Mouse (Mus musculus): ENCODE data around the gene Gm9964.

The Gm9964 gene

DNA sequence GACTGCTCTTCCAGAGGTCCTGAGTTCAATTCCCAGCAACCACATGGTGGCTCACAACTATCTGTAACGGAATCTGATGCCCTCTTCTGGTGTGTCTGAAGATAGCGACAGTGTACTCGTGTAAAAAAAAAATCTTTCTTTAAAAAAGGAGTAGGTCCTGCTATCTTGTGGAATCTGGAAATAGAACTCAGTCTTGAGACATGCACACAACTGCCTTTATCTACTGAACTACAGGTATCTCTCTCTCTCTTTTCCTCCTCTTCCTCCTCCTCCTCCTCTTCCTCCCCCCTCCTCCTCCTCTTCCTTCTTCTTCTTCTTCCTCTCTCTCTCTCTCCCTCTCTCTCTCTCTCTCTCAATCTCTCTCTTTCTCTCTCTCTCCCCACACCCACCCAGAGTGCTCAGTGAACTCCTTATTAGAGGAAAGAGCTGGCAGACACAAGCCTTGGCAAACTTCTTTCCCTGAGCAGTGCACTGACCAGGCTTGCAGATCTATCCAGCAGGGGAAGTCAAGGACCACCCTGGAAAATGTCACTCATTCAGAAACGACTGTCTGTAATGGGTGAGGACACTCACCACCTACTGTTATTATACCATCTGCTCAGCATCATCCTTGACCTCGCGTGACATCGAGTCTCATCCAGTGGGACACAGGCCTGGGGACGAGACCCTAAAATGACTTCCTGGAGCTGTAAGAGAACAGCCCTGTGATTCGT is 3.2 kb upstream of the Gm9964 start:
- WGBS = 82% methylated on average over 9 of the region's 9 CpGs

GRCm38 (mm10) chr11:79296167-79296566 is 539 bp downstream of the Gm9964 start:
- WGBS = 51% methylated on average over 1 of the region's 1 CpGs

- WGBS = 84% methylated on average over 1 of the region's 1 CpGs
These were observed 2.7 kb downstream of the Gm9964 start for GRCm38 (mm10) chr11:79293971-79294370.

DNA sequence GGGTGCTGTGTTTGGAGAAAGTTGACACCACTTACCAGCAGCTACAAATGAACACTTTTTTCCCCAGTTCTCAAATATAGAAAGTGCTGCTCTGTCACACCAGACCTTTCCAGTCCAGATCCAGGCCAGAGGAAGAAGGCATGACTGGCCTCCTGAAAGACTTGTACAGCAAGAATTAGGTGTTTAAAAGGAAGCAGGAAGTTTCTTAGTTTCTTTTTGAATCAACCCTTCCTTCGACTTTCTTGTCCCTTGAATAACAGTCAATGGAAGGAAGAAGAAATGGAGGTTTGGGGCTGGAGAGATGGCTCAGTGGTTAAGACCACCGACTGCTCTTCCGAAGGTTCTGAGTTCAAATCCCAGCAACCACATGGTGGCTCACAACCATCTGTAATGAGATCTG is 3.7 kb downstream of the Gm9964 start:
- 85% methylated on average over 3 of the region's 3 CpGs for WGBS

- WGBS = 93% methylated on average over 3 of the region's 3 CpGs
These were observed 4.6 kb downstream of the Gm9964 start for GRCm38 (mm10) chr11:79292130-79292529.

GRCm38 (mm10) chr11:79291651-79292050 is 5.1 kb downstream of the Gm9964 start:
- WGBS = 77% methylated on average over 5 of the region's 5 CpGs

DNA sequence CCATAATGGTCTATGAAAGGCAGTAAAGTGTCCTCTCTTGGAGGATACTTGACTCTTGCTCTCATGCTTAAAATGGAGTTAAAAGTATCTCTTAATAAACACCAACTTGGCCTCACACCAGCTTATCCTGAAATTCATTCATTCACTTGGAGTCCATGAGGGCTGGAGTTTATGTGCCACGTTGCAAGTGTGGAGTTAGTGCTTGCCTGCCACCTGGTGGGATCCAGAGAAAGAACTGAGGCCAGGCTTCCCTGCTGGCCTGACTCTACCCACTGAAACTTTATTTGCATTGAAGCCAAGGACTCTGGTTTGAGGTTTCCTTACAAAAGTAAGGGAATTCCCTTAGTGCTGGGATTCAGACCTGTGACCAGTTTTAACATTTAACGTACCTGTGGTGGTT is 6.2 kb downstream of the Gm9964 start:
- WGBS = 52% methylated on average over 2 of the region's 2 CpGs

- WGBS = 86% methylated on average over 5 of the region's 5 CpGs
These were observed 7.6 kb downstream of the Gm9964 start for GRCm38 (mm10) chr11:79288913-79289640.

GRCm38 (mm10) chr11:79288278-79288843 is 8.3 kb downstream of the Gm9964 start:
- WGBS = 97% methylated on average over 7 of the region's 7 CpGs

GRCm38 (mm10) chr11:79287447-79287846 is 9.3 kb downstream of the Gm9964 start:
- WGBS = 74% methylated on average over 6 of the region's 6 CpGs

- WGBS = 81% methylated on average over 9 of the region's 9 CpGs
These were observed 10.4 kb downstream of the Gm9964 start for GRCm38 (mm10) chr11:79286305-79286799.

- 97% methylated on average over 4 of the region's 4 CpGs for WGBS
These were observed 13.2 kb downstream of the Gm9964 start for GRCm38 (mm10) chr11:79283350-79284030.

DNA sequence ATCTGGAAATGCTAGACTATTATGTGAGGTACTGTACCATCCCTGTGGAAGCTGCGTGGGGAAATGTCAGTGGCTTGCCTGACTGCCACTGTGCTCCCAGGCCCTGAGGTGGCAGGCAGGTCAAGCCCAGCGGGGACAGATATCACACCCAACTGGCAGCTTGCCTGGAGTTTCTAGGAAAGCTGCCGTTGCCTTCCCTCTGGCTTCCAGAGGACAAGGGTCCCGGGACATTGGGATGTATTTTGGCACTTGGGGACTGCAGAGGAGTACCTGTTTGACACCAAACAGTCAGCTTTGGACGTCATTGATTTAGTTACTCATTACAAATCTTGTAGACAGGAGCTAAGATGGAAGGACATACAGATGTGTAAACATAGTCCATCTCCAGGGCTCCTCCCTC is 15.3 kb downstream of the Gm9964 start:
- WGBS = 80% methylated on average over 5 of the region's 5 CpGs

GRCm38 (mm10) chr11:79279732-79280405 is 16.8 kb downstream of the Gm9964 start:
- 66% methylated on average over 2 of the region's 2 CpGs for WGBS

- WGBS = 95% methylated on average over 4 of the region's 4 CpGs
These were observed 22.9 kb downstream of the Gm9964 start for GRCm38 (mm10) chr11:79273757-79274156.

DNA sequence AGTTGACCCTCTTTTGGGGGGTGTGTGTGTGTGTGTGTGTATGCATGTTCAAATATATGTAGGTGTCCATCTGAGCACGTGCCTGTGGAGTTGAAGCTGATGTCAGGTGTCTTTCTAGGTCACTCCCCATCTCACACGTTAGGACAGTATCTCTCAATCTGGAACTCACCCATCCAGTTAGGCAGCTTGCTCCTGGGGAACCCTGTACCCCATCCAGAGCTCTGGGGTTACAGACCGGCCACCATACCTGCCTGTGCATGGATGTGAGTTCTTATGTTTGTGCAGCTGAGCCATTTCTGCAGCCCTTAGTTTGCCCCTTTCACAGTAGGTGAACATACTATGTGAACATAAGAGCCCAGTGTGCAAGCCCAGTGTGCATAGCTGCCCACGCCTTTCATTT is 23.7 kb downstream of the Gm9964 start:
- WGBS = 88% methylated on average over 4 of the region's 4 CpGs

- WGBS = 48% methylated on average over 1 of the region's 1 CpGs
These were observed 29.5 kb downstream of the Gm9964 start for GRCm38 (mm10) chr11:79267171-79267570.

DNA sequence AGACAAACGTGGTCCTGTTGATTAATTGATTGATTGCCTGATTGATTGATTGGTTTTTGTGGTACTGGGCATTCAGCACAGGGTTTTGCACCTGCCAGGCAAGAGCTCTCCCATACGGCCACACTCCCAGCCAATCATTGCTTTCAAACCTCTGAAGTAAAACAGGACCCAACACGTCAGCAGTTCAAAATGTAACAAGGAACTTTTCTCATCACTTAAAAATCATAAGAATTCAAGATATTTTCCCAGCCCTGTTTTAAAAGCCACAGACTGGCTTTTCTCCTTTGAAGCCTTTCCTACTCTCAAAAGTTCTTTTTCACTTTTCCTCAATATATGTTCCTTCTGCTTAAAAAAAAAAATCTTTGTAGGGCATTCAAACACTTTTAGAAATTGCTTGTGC is 32.3 kb downstream of the Gm9964 start:
- 82% methylated on average over 3 of the region's 3 CpGs for WGBS

DNA sequence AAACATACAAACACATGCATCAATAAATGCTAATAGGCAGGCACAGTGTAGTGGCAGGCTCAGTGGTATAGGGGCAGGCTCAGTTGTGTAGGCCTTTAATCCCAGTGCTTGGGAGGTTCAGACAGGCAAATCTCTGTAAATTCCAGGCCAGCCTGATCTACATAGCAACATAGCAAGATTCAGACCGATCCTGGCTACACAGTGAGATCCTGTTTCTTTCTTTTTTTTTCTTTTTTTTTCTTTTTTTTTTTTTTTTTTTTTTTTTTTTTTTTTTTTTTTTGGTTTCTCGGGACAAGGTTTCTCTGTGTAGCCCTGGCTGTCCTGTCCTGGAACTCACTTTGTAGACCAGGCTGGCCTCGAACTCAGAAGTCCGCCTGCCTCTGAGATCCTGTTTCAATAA is 36.6 kb downstream of the Gm9964 start:
- WGBS = 88% methylated on average over 4 of the region's 4 CpGs

GRCm38 (mm10) chr11:79258738-79259137 is 38.0 kb downstream of the Gm9964 start:
- WGBS = 80% methylated on average over 6 of the region's 6 CpGs

DNA sequence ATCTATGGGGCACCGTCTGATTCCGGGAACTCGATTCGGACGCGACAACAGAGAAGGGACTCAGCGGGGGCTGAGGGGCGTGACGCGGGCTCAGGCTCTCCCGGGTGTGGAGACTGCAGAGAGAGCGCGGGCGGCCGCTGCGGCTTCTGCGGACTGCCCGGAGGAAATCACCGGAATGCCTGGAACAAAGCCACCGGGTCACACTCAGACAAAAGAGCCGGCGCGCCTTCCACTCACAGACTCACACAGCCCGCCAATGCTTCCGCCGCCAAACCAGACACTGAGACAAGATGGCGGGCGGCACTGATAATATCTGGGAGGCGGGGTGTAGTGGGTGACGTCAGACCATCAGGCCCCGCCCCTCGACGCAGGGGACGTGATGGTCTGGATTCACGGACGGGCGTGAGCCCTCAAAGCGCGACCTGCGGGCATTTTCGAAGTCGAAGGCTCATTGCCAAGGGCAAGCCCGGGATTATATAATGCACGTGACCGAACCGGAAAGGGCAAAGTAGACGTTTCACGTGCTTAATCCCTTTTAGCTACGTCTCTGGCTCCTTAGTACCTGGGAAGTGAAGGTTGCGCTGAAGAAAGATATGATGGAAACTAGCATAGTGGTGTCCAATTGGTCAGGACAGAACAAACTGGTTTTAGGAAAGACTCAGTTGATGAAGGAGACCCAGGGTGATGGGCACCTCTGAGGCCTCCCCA is 42.2 kb downstream of the Gm9964 start, which contains the start of gene Wsb1:
Gene Wsb1, minus strand, starts transcription at position 281 of the 708 bp plus-strand sequence.
- 2% methylated on average over 50 of the region's 50 CpGs for WGBS

Data from cerebral cortex, adult 2 months (tissue).